Comparison of ENCODE assay signal across 19 mouse cellular contexts in genomic region chr1:157009427-157009826, GRCm38 (mm10).
DNase-seq lines count a peak whose midpoint lies in the region; ATAC-seq and TF ChIP-seq lines count a peak whose summit lies in the region.
"Had no signal": no experiment of that assay in that cellular context is flagged by ENCODE, and none has a peak within 500 bp of the region (broad histone marks: within the 10 kb centered on the region; RNA-seq: fewer than 3 reads in every experiment).

No protein-coding gene starts in this region.

- TF ChIP-seq EP300 in heart, postnatal 0 days (IDR thresholded peaks at IDR 0.05; ENCODE audit: low read depth) = no peak

- H3K4me3 ChIP-seq in forebrain, embryonic 11.5 days (ENCODE audit: low read depth, low read length) = no peak overlapping the region
- H3K4me3 ChIP-seq in forebrain, embryonic 10.5 days = no peak overlapping the region
- H3K4me3 ChIP-seq in heart, postnatal 0 days (ENCODE audit: low read depth, low read length) = no peak overlapping the region
- H3K4me3 ChIP-seq in intestine, embryonic 15.5 days (replicated peaks) = no peak overlapping the region
- H3K4me3 ChIP-seq: hindbrain, embryonic 15.5 days; midbrain, embryonic 10.5 days had no signal

- no peak overlapping the region for H3K27ac ChIP-seq in forebrain, embryonic 11.5 days (ENCODE audit: low read depth, low read length)
- H3K27ac ChIP-seq in forebrain, embryonic 10.5 days = no peak overlapping the region
- peak overlapping the region; percentile 45 for H3K27ac ChIP-seq in heart, postnatal 0 days (ENCODE audit: low read depth)
- no peak overlapping the region for H3K27ac ChIP-seq in intestine, embryonic 15.5 days
- H3K27ac ChIP-seq: hindbrain, embryonic 15.5 days; midbrain, embryonic 10.5 days had no signal

- no peak for TF ChIP-seq CTCF in heart, postnatal 0 days (IDR thresholded peaks at IDR 0.05; ENCODE audit: low read depth)

- no peak for ATAC-seq in forebrain, embryonic 11.5 days (replicated peaks; ENCODE audit: low FRiP score)
- no peak for ATAC-seq in heart, postnatal 0 days (ENCODE audit: insufficient read depth, low read depth)
- ATAC-seq in intestine, embryonic 15.5 days = peak; percentile 86
- ATAC-seq in CD4-positive, CD25-positive, alpha-beta regulatory T cell, adult 4 months = no peak
- ATAC-seq: forebrain, embryonic 14.5 days; Patski had no signal

- no peaks in the 10 kb centered on the region for H3K9me3 ChIP-seq in forebrain, embryonic 11.5 days (ENCODE audit: control insufficient read depth, low read length)
- no peaks in the 10 kb centered on the region for H3K9me3 ChIP-seq in forebrain, embryonic 10.5 days
- no peaks in the 10 kb centered on the region for H3K9me3 ChIP-seq in heart, postnatal 0 days (replicated peaks; ENCODE audit: control insufficient read depth, low read length)
- H3K9me3 ChIP-seq in intestine, embryonic 15.5 days = no peaks in the 10 kb centered on the region
- H3K9me3 ChIP-seq: hindbrain, embryonic 15.5 days; midbrain, embryonic 10.5 days had no signal

- H3K4me1 ChIP-seq in forebrain, embryonic 11.5 days (replicated peaks; ENCODE audit: control insufficient read depth, insufficient read depth, low read length) = no peaks in the 10 kb centered on the region
- peaks cover 13% of the 10 kb centered on the region for H3K4me1 ChIP-seq in forebrain, embryonic 10.5 days
- peaks cover 14% of the 10 kb centered on the region for H3K4me1 ChIP-seq in heart, postnatal 0 days (ENCODE audit: control insufficient read depth, insufficient read depth)
- peaks cover 9% of the 10 kb centered on the region; the same call in 1 of the 2 replicates for H3K4me1 ChIP-seq in intestine, embryonic 15.5 days (replicated peaks)

- peak; percentile 6 for DNase-seq in forebrain, embryonic 11.5 days (ENCODE audit: low spot score)
- DNase-seq in forebrain, embryonic 10.5 days (ENCODE audit: extremely low spot score, low spot score) = no peak
- DNase-seq in heart, postnatal 0 days (ENCODE audit: low spot score) = no peak
- no peak for DNase-seq in heart, adult 9 months (ENCODE audit: low spot score in 2 of 2)
- DNase-seq in kidney, postnatal 36 days = peak; percentile 65 to 77
- DNase-seq in spleen, postnatal 10 days (ENCODE audit: low spot score in 2 of 2) = no peak
- DNase-seq: adrenal gland, adult 8-10 months; cerebellum, adult 8-10 months; gastrocnemius, postnatal 10 days; heart, postnatal 10 days; lung, adult 18-20 months; retina, postnatal 1 day had no signal

- 84% methylated on average over 9 of the region's 9 CpGs for WGBS in forebrain, embryonic 11.5 days
- WGBS in forebrain, embryonic 10.5 days = 82% methylated on average over 9 of the region's 9 CpGs
- 71% methylated on average over 9 of the region's 9 CpGs for WGBS in heart, postnatal 0 days
- WGBS in intestine, embryonic 15.5 days = 53% methylated on average over 9 of the region's 9 CpGs

- H3K4me2 ChIP-seq in forebrain, embryonic 11.5 days (ENCODE audit: low read depth, low read length, severe bottlenecking) = no peak overlapping the region
- H3K4me2 ChIP-seq in heart, postnatal 0 days (ENCODE audit: low read depth, low read length) = no peak overlapping the region
- no peak overlapping the region for H3K4me2 ChIP-seq in intestine, embryonic 15.5 days (replicated peaks)
- H3K4me2 ChIP-seq: hindbrain, embryonic 15.5 days; liver, embryonic 11.5 days had no signal

- no peak overlapping the region for H3K9ac ChIP-seq in forebrain, embryonic 11.5 days (ENCODE audit: low read length)
- H3K9ac ChIP-seq in heart, postnatal 0 days (replicated peaks; ENCODE audit: low read depth, low read length) = no peak overlapping the region
- no peak overlapping the region for H3K9ac ChIP-seq in intestine, embryonic 15.5 days
- H3K9ac ChIP-seq: hindbrain, embryonic 15.5 days had no signal

- no peaks in the 10 kb centered on the region for H3K27me3 ChIP-seq in forebrain, embryonic 11.5 days (ENCODE audit: control insufficient read depth, insufficient read depth, low read length)
- H3K27me3 ChIP-seq in forebrain, embryonic 10.5 days (ENCODE audit: poor library complexity, severe bottlenecking) = no peaks in the 10 kb centered on the region
- H3K27me3 ChIP-seq in heart, postnatal 0 days (ENCODE audit: control insufficient read depth, insufficient read depth, low read length) = no peaks in the 10 kb centered on the region
- no peaks in the 10 kb centered on the region for H3K27me3 ChIP-seq in intestine, embryonic 15.5 days (replicated peaks)
- H3K27me3 ChIP-seq: hindbrain, embryonic 15.5 days; Patski had no signal

- H3K36me3 ChIP-seq in forebrain, embryonic 11.5 days (ENCODE audit: control insufficient read depth, insufficient read depth, low read length) = no peaks in the 10 kb centered on the region
- H3K36me3 ChIP-seq in forebrain, embryonic 10.5 days (replicated peaks) = no peaks in the 10 kb centered on the region
- no peaks in the 10 kb centered on the region for H3K36me3 ChIP-seq in heart, postnatal 0 days (replicated peaks; ENCODE audit: control insufficient read depth, insufficient read depth, low read length)
- no peaks in the 10 kb centered on the region for H3K36me3 ChIP-seq in intestine, embryonic 15.5 days
- H3K36me3 ChIP-seq: hindbrain, embryonic 15.5 days; midbrain, embryonic 10.5 days had no signal

Comparison
In these comparisons a context has a peak if more than half of its experiments do, and no peak if none do; other contexts are left out.
1. DNase-seq: peak in forebrain, embryonic 11.5 days (single experiment) and kidney, postnatal 36 days (2 of 2); none in forebrain, embryonic 10.5 days (single experiment), heart, postnatal 0 days (single experiment), heart, adult 9 months (0 of 2) and spleen, postnatal 10 days (0 of 2).